Comparison of ENCODE assay signal across 8 mouse cellular contexts in genomic region chr4:148448179-148448852, GRCm38 (mm10). TPM values are rescaled to one million over a fixed set of nuclear protein-coding genes. Genes with fewer than 3 reads are reported as not detected.
DNase-seq lines count a peak whose midpoint lies in the region; ATAC-seq and TF ChIP-seq lines count a peak whose summit lies in the region.

TSS of gene Mtor (plus strand) at chr4:148448611.

- H3K79me2 ChIP-seq in C2C12 (ENCODE audit: control insufficient read depth, insufficient read depth) (peaks cover 36% of the 10 kb centered on the region), myocyte (ENCODE audit: control insufficient read depth, insufficient read depth) (peaks cover 23% of the 10 kb centered on the region)
- H3K79me2 ChIP-seq in liver, adult 2 months (ENCODE audit: control insufficient read depth, insufficient read depth, low read length): peaks cover 15% of the 10 kb centered on the region; the same call in 1 of the 2 replicates

- peak; percentile 93 for ATAC-seq in heart, embryonic 11.5 days (replicated peaks; ENCODE audit: insufficient number of reproducible peaks, low FRiP score, low TSS enrichment)
- ATAC-seq in kidney, embryonic 16.5 days (ENCODE audit: low FRiP score, low TSS enrichment): peak; percentile 96

- peak within 1 kb of the TSS; percentile 93 for H3K9ac ChIP-seq in heart, embryonic 11.5 days (ENCODE audit: low read depth, low read length)
- H3K9ac ChIP-seq in kidney, embryonic 16.5 days (replicated peaks; ENCODE audit: low read length): peak within 1 kb of the TSS; percentile 87
- H3K9ac ChIP-seq in liver, adult 2 months (ENCODE audit: low read depth, low read length): peak within 1 kb of the TSS; percentile 91

- H3K36me3 ChIP-seq in C2C12 (ENCODE audit: control insufficient read depth, insufficient read depth): peaks cover 11% of the 10 kb centered on the region
- peaks cover 14% of the 10 kb centered on the region for H3K36me3 ChIP-seq in erythroblast, embryonic 14.5 days (ENCODE audit: control insufficient read depth)
- H3K36me3 ChIP-seq in heart, embryonic 11.5 days (ENCODE audit: control insufficient read depth, insufficient read depth, low read length): peaks cover 9% of the 10 kb centered on the region
- H3K36me3 ChIP-seq in kidney, embryonic 16.5 days (ENCODE audit: insufficient read depth, low read length): peaks cover 13% of the 10 kb centered on the region
- H3K36me3 ChIP-seq in liver, adult 2 months (ENCODE audit: control insufficient read depth, insufficient read depth, low read length): peaks cover 11% of the 10 kb centered on the region; the same call in 1 of the 2 replicates
- peaks cover 8% of the 10 kb centered on the region for H3K36me3 ChIP-seq in myocyte (ENCODE audit: control insufficient read depth, insufficient read depth)
- no peaks in the 10 kb centered on the region for H3K36me3 ChIP-seq in splenic B cell, adult 2 months (ENCODE audit: control insufficient read depth, insufficient read depth, low read length, poor library complexity, severe bottlenecking)

- H3K9me3 ChIP-seq in erythroblast, embryonic 14.5 days (ENCODE audit: control insufficient read depth, low read length): no peaks in the 10 kb centered on the region
- no peaks in the 10 kb centered on the region for H3K9me3 ChIP-seq in heart, embryonic 11.5 days (replicated peaks; ENCODE audit: control insufficient read depth, low read length)
- no peaks in the 10 kb centered on the region for H3K9me3 ChIP-seq in kidney, embryonic 16.5 days (ENCODE audit: low read length)

- H3K4me1 ChIP-seq in erythroblast, embryonic 14.5 days (ENCODE audit: control insufficient read depth): peaks cover 38% of the 10 kb centered on the region
- H3K4me1 ChIP-seq in heart, embryonic 11.5 days (ENCODE audit: control insufficient read depth, insufficient read depth, low read length): peaks cover 13% of the 10 kb centered on the region
- H3K4me1 ChIP-seq in kidney, embryonic 16.5 days (ENCODE audit: insufficient read depth, low read length): peaks cover 19% of the 10 kb centered on the region
- peaks cover 11% of the 10 kb centered on the region for H3K4me1 ChIP-seq in liver, adult 2 months (ENCODE audit: control insufficient read depth, insufficient read depth, low read length)

- H3K79me3 ChIP-seq in C2C12 (ENCODE audit: low read depth): peaks cover 25% of the 10 kb centered on the region

- peak; percentile 89 for TF ChIP-seq POLR2A in brain, embryonic 14.5 days (IDR thresholded peaks at IDR 0.05; ENCODE audit: borderline replicate concordance, extremely low read depth, insufficient read depth, insufficient read length, poor library complexity, severe bottlenecking)
- TF ChIP-seq POLR2A in liver, adult 2 months (IDR thresholded peaks at IDR 0.05; ENCODE audit: extremely low read depth, insufficient read depth, low read length): peak; percentile 78; the same call in 1 of the 2 replicates
- TF ChIP-seq POLR2A in myocyte (IDR thresholded peaks at IDR 0.05; ENCODE audit: insufficient read length, low read depth): peak; percentile 74

- H3K4me2 ChIP-seq in heart, embryonic 11.5 days: peak within 1 kb of the TSS; percentile 63
- peak within 1 kb of the TSS; percentile 64 for H3K4me2 ChIP-seq in kidney, embryonic 16.5 days (replicated peaks; ENCODE audit: low read depth, low read length)
- peak within 1 kb of the TSS; percentile 87 for H3K4me2 ChIP-seq in myocyte (ENCODE audit: low read depth)

- under 1% methylated on average over 52 of the region's 56 CpGs for WGBS in heart, embryonic 11.5 days (ENCODE audit: insufficient replicate concordance)
- under 1% methylated on average over 56 of the region's 56 CpGs for WGBS in kidney, embryonic 16.5 days
- under 1% methylated on average over 56 of the region's 56 CpGs for WGBS in liver, adult 2 months

- peak within 1 kb of the TSS; percentile 78 for H3K4me3 ChIP-seq in C2C12 (ENCODE audit: insufficient read depth, poor library complexity, severe bottlenecking)
- peak within 1 kb of the TSS; percentile 94 for H3K4me3 ChIP-seq in erythroblast, embryonic 14.5 days (replicated peaks)
- peak within 1 kb of the TSS; percentile 96 for H3K4me3 ChIP-seq in heart, embryonic 11.5 days (ENCODE audit: low read depth, low read length)
- peak within 1 kb of the TSS; percentile 93 for H3K4me3 ChIP-seq in kidney, embryonic 16.5 days (ENCODE audit: low read length)
- H3K4me3 ChIP-seq in liver, adult 2 months (ENCODE audit: insufficient read depth, low read depth, low read length): peak within 1 kb of the TSS; percentile 87
- H3K4me3 ChIP-seq in myocyte: peak within 1 kb of the TSS; percentile 58

- H3ac ChIP-seq in C2C12 (ENCODE audit: control insufficient read depth, insufficient read length, low read depth) (peak within 1 kb of the TSS; percentile 68), myocyte (ENCODE audit: control insufficient read depth, insufficient read length) (peak within 1 kb of the TSS; percentile 8)

- TF ChIP-seq CTCF in C2C12 (IDR thresholded peaks at IDR 0.05; ENCODE audit: control insufficient read depth, insufficient read depth, insufficient read length): no peak
- TF ChIP-seq CTCF in brain, embryonic 14.5 days (IDR thresholded peaks at IDR 0.05; ENCODE audit: borderline replicate concordance, extremely low read depth, insufficient read depth, insufficient read length): no peak
- TF ChIP-seq CTCF in liver, adult 2 months (IDR thresholded peaks at IDR 0.05; ENCODE audit: low read depth, low read length): no peak

- H3K27ac ChIP-seq in heart, embryonic 11.5 days (ENCODE audit: low read depth, low read length): peak within 1 kb of the TSS; percentile 54
- H3K27ac ChIP-seq in kidney, embryonic 16.5 days (ENCODE audit: low read length): peak within 1 kb of the TSS; percentile 76
- peak within 1 kb of the TSS; percentile 44 for H3K27ac ChIP-seq in liver, adult 2 months (replicated peaks; ENCODE audit: insufficient read depth, low read depth, low read length)

- DNase-seq in brain, embryonic 14.5 days (ENCODE audit: low read depth): peak; percentile 100
- peak; percentile 100 for DNase-seq in liver, adult 2 months (ENCODE audit: extremely low read depth, low read depth, low spot score)
- peak; percentile 98 for DNase-seq in splenic B cell, adult 2 months (ENCODE audit: low read depth, low spot score)

- H3K27me3 ChIP-seq in C2C12 (ENCODE audit: control insufficient read depth, insufficient read depth, insufficient read length) (no peaks in the 10 kb centered on the region), myocyte (ENCODE audit: control insufficient read depth, insufficient read depth, insufficient read length) (no peaks in the 10 kb centered on the region)
- H3K27me3 ChIP-seq in erythroblast, embryonic 14.5 days (ENCODE audit: control insufficient read depth): no peaks in the 10 kb centered on the region
- no peaks in the 10 kb centered on the region for H3K27me3 ChIP-seq in heart, embryonic 11.5 days (ENCODE audit: control insufficient read depth, insufficient read depth, low read length)
- no peaks in the 10 kb centered on the region for H3K27me3 ChIP-seq in kidney, embryonic 16.5 days (ENCODE audit: insufficient read depth, low read length)
- H3K27me3 ChIP-seq in liver, adult 2 months (ENCODE audit: control insufficient read depth, insufficient read depth, low read length): no peaks in the 10 kb centered on the region
- H3K27me3 ChIP-seq in splenic B cell, adult 2 months (ENCODE audit: control insufficient read depth, insufficient read depth, low read length, poor library complexity, severe bottlenecking): no peaks in the 10 kb centered on the region

TF ChIP-seq in C2C12, 6 proteins besides CTCF, POLR2A, EP300 and RAD21:
- peak; percentile 96 for TF ChIP-seq MAX (IDR thresholded peaks at IDR 0.05)
- no peak for TF ChIP-seq MYOD1 (IDR thresholded peaks at IDR 0.05; ENCODE audit: control insufficient read depth, insufficient read length, low read depth)

TF ChIP-seq in myocyte, 11 proteins besides CTCF, POLR2A, EP300 and RAD21:
- peak in 1 of 3 experiments; percentile 3 for TF ChIP-seq MYOG (IDR thresholded peaks at IDR 0.05; ENCODE audit: control insufficient read depth in 1 of 3, insufficient read depth in 1 of 3, insufficient read length in 2 of 3, low read depth in 2 of 3)
- TF ChIP-seq POLR2AphosphoS2 (IDR thresholded peaks at IDR 0.05; ENCODE audit: insufficient read length, low read depth): peak; percentile 68
- TF ChIP-seq CEBPB (IDR thresholded peaks at IDR 0.05; ENCODE audit: insufficient read depth, poor library complexity, severe bottlenecking): no peak
- TF ChIP-seq MYOD1 (IDR thresholded peaks at IDR 0.05; ENCODE audit: control insufficient read depth in 1 of 3, insufficient read length in 2 of 3, low read depth in 2 of 3): no peak
- TF ChIP-seq E2F4 (IDR thresholded peaks at IDR 0.05; ENCODE audit: insufficient read depth): no peak
- peak; percentile 13 for TF ChIP-seq MAX (IDR thresholded peaks at IDR 0.05; ENCODE audit: low read depth)
- no peak for TF ChIP-seq USF1 (IDR thresholded peaks at IDR 0.05; ENCODE audit: low read depth)

RNA-seq across cellular contexts. Expression of gene Mtor, which starts in this region (rescaled TPM):
- polyA plus RNA-seq in C2C12 (2012; fragmentation: generic; extraction: Trizol): 20.0 TPM
- polyA plus RNA-seq in brain, embryonic 14.5 days (2012; rRNA removed): 27.0 and 41.1 TPM in 2 replicates
- 0.99 and 1.2 TPM in 2 replicates for polyA plus RNA-seq in erythroblast, embryonic 14.5 days (2012)
- 18.9 and 23.6 TPM in 2 replicates for polyA plus RNA-seq in heart, embryonic 11.5 days (2014; fragmentation: Nextera tagmentation; extraction: Ambion mirVana)
- polyA plus RNA-seq in kidney, embryonic 16.5 days (2015; fragmentation: Nextera tagmentation; extraction: Ambion mirVana): 16.3 and 18.8 TPM in 2 replicates
- 11.7 and 17.9 TPM in 2 replicates for total RNA-seq in liver, adult 2 months (2014; rRNA removed)
- polyA plus RNA-seq in liver, adult 2 months (2012; rRNA removed): 12.3 and 18.5 TPM in 2 replicates
- polyA plus RNA-seq in myocyte (2012; fragmentation: generic; extraction: Trizol): 29.7 TPM

Comparison
In these comparisons a context has a peak if more than half of its experiments do, and no peak if none do; other contexts are left out.
1. Peak in every context shown above with its lines: DNase-seq, ATAC-seq, H3K4me3 ChIP-seq and H3K27ac ChIP-seq.